Mouse (Mus musculus) ES-Bruce4 (cell line): Measurements from ENCODE around the gene Pkd1l3.

Experiments
- CTCF ChIP-seq: IDR thresholded peaks from one replicate; pipeline ENCODE4 v1.8.1; 2011; ENCODE audit warnings: low read depth, low read length
- EP300 ChIP-seq: IDR thresholded peaks from 2 replicates; pipeline ENCODE4 v1.6.1; 2011; ENCODE audit warnings: low read depth, low read length; ENCODE audit not compliant: insufficient read depth
- POLR2A ChIP-seq: IDR thresholded peaks from one replicate; pipeline ENCODE4 v1.8.1; 2011; ENCODE audit warnings: low read length; ENCODE audit not compliant: insufficient read depth

DNA sequence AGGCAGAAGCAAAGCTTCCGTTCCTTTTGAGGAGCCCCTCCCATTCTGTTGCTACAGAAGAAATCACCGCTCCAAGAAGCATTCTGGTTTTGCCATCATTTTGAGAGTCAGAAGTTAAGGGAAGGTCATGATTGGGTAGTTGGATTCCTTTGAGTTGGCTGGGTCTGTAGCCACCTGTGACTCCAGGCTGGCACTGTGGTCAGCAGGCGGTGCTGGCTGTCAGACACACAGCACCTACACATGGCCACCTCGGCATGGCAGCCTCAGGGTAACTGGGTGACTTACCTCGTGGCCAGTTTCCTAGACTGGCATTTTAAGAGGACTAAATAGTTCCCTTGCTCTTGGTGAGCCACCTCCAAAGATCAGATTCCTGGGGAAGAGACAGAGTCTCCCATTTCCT lies 26.9 kb downstream of the Pkd1l3 start:
- no peak for TF ChIP-seq CTCF
- no peak for TF ChIP-seq EP300
- no peak for TF ChIP-seq POLR2A
